Mouse (Mus musculus) gastrocnemius, postnatal 14 days (tissue): ENCODE data around the gene Fezf2. TPM values are rescaled to one million over a fixed set of nuclear protein-coding genes. Genes with fewer than 3 reads are reported as not detected.

Source experiments
- DNase-seq: peaks from one replicate; pipeline ENCODE4 v3.0.0; 2021; ENCODE audit warnings: mixed read lengths
- intact Hi-C: fragments of 180-260 bp; cut with DNase I; formaldehyde crosslinking; loops from one replicate; pipeline ENCODE4 v1.15.1; 2025; ENCODE audit warnings: low total_unique reads
- total RNA-seq, 2 experiments: library from RNA; stranded (reverse); gene quantifications; 2 replicates each; pipeline ENCODE4 v1.2.3; 2021

Fezf2 gene
- total RNA-seq, 2 experiments from 2014 or later, result not detected

GRCm38 (mm10) chr14:12344061-12344745 is 3.8 kb downstream of the Fezf2 start:
- DNase-seq, result no peak
- intact Hi-C loops, result no loop called here

GRCm38 (mm10) chr14:12343451-12343941 is 4.5 kb downstream of the Fezf2 start:
- intact Hi-C loops, result no loop called here
- DNase-seq, result no peak

GRCm38 (mm10) chr14:12342458-12343131 is 5.4 kb downstream of the Fezf2 start:
- no peak for DNase-seq
- intact Hi-C loops, result no loop called here

GRCm38 (mm10) chr14:12341789-12342457 is 6.1 kb downstream of the Fezf2 start:
- intact Hi-C loops, result no loop called here
- no peak for DNase-seq

GRCm38 (mm10) chr14:12341075-12341788 is 6.8 kb downstream of the Fezf2 start:
- DNase-seq, result no peak
- intact Hi-C loops, result no loop called here

GRCm38 (mm10) chr14:12340238-12341074 is 7.5 kb downstream of the Fezf2 start:
- intact Hi-C loops, result no loop called here
- DNase-seq, result no peak

GRCm38 (mm10) chr14:12338811-12339565 is 9.0 kb downstream of the Fezf2 start:
- intact Hi-C loops, result no loop called here
- DNase-seq, result no peak

- intact Hi-C loops, result no loop called here
- no peak for DNase-seq
Observed at GRCm38 (mm10) chr14:12337998-12338809, 9.8 kb downstream of the Fezf2 start.

GRCm38 (mm10) chr14:12337421-12337997 is 10.5 kb downstream of the Fezf2 start:
- no peak for DNase-seq
- intact Hi-C loops, result no loop called here

- intact Hi-C loops, result no loop called here
- no peak for DNase-seq
Observed at GRCm38 (mm10) chr14:12334925-12335324, 13.1 kb downstream of the Fezf2 start.

GRCm38 (mm10) chr14:12333622-12334021 is 14.4 kb downstream of the Fezf2 start:
- intact Hi-C loops, result no loop called here
- DNase-seq, result no peak

- intact Hi-C loops, result no loop called here
- DNase-seq, result no peak
Observed at GRCm38 (mm10) chr14:12303106-12303505, 44.9 kb downstream of the Fezf2 start.

- no peak for DNase-seq
- intact Hi-C loops, result no loop called here
Observed at GRCm38 (mm10) chr14:12300677-12301076, 47.3 kb downstream of the Fezf2 start.

GRCm38 (mm10) chr14:12300275-12300674 is 47.7 kb downstream of the Fezf2 start:
- intact Hi-C loops, result no loop called here
- DNase-seq, result no peak

GRCm38 (mm10) chr14:12299654-12300053 is 48.3 kb downstream of the Fezf2 start:
- intact Hi-C loops, result no loop called here
- DNase-seq, result no peak

- no peak for DNase-seq
- intact Hi-C loops, result no loop called here
Observed at GRCm38 (mm10) chr14:12299171-12299570, 48.8 kb downstream of the Fezf2 start.

- intact Hi-C loops, result no loop called here
- DNase-seq, result no peak
Observed at GRCm38 (mm10) chr14:12296391-12296790, 51.6 kb downstream of the Fezf2 start.
